Mouse (Mus musculus): ENCODE measurements at regions not wholly inside any gene's neighbourhood (a gene's known extent, or its start where the extent isn't known, plus 50 kb on each side); places are given as distances from the start of the nearest gene placed in this dataset.

DNA sequence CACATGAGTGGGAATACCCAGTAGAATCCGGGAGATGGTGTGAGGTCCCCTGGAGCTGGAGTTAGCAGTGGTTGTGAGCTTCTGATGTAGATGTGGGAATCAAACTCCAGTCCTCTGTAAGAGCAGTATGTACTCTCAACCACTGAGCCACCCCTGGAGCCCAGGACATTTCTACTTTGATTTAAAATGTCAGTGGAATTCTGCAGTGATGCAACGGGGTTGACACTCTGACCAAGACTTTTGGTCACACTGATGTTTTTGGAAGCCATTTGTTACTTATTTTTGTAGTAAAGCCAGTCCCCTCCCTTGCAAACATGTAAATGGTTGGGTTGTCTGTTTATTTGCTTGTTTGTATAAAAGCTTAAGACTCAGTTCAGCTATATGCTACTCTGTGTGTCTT lies 53.6 kb upstream of the Bcl6 start:
- TF ChIP-seq CTCF (IDR thresholded peaks at IDR 0.05; ENCODE audit: extremely low read depth, insufficient read depth, insufficient read length, insufficient replicate concordance) = no peak
- TF ChIP-seq POLR2A (IDR thresholded peaks at IDR 0.05; ENCODE audit: low read depth, low read length) = no peak

Measured in spleen, adult 2 months (tissue).